Mouse (Mus musculus) CH12.LX (cell line): ENCODE data around the gene Golt1b. TPM values are rescaled to one million over a fixed set of nuclear protein-coding genes. Genes with fewer than 3 reads are reported as not detected.

ENCODE experiments used
- DNase-seq: peaks from one replicate; pipeline ENCODE4 v3.0.0-alpha.2; 2013; ENCODE audit errors: extremely low read depth
- H3K27ac ChIP-seq: 2 replicates; pipeline ENCODE4 v1.5.1; 2012; ENCODE audit warnings: low read depth, mild to moderate bottlenecking, control low read depth, moderate library complexity; ENCODE audit not compliant: insufficient read depth
- H3K27me3 ChIP-seq: replicated peaks from 2 replicates; pipeline ENCODE3; 2012; ENCODE audit warnings: inconsistent platforms
- H3K36me3 ChIP-seq, 2 experiments: replicated peaks in 1 of 2; 2 replicates each; pipeline versions ENCODE3 to v1.6.1; 2012; ENCODE audit warnings: inconsistent platforms in 1 of 2, low read length in 1 of 2, mild to moderate bottlenecking in 1 of 2, mixed read lengths in 1 of 2, moderate library complexity in 1 of 2; ENCODE audit not compliant: control insufficient read depth in 1 of 2, insufficient read depth in 1 of 2
- H3K4me1 ChIP-seq, 2 experiments: 2 replicates each; pipeline ENCODE4 v1.6.1; 2012; ENCODE audit warnings: inconsistent platforms in 1 of 2, moderate library complexity in 1 of 2; ENCODE audit not compliant: insufficient read depth in 2 of 2, control insufficient read depth in 1 of 2
- H3K4me2 ChIP-seq: 2 replicates; pipeline ENCODE4 v1.6.1; 2012; ENCODE audit warnings: low read depth, mild to moderate bottlenecking, control low read depth; ENCODE audit not compliant: poor library complexity, insufficient read depth, severe bottlenecking
- H3K4me3 ChIP-seq, 3 experiments: fragments of 150-350 bp in 1 of 3; sonication (generic) in 1 of 3; replicated peaks in 1 of 3; 2 replicates each; pipeline versions ENCODE3 to v1.5.1; 2011 to 2012; ENCODE audit warnings: low read depth in 2 of 3, low read length in 2 of 3, mild to moderate bottlenecking in 2 of 3, moderate library complexity in 2 of 3, control low read depth in 1 of 3, improper control_type of control experiment in 1 of 3, inconsistent platforms in 1 of 3, mixed read lengths in 1 of 3; ENCODE audit not compliant: poor library complexity in 1 of 3
- H3K79me2 ChIP-seq: replicated peaks from 2 replicates; pipeline ENCODE4 v1.6.1; 2012; ENCODE audit warnings: mild to moderate bottlenecking, moderate library complexity; ENCODE audit not compliant: control insufficient read depth, poor library complexity, insufficient read depth, severe bottlenecking; ENCODE audit errors: extremely low read depth
- H3K9ac ChIP-seq: 2 replicates; pipeline ENCODE4 v1.6.1; 2012; ENCODE audit warnings: low read depth, mild to moderate bottlenecking, control low read depth, moderate library complexity; ENCODE audit not compliant: insufficient read depth
- H3K9me3 ChIP-seq: replicated peaks from 2 replicates; pipeline ENCODE3; 2012; ENCODE audit warnings: low read length, inconsistent platforms, mixed read lengths
- BHLHE40 ChIP-seq: IDR thresholded peaks from 2 replicates; pipeline ENCODE4 v1.6.1; 2011; ENCODE audit warnings: mild to moderate bottlenecking, low read depth, low read length, improper control_type of control experiment
- CHD1 ChIP-seq: IDR thresholded peaks from 2 replicates; pipeline ENCODE4 v1.6.1; 2012; ENCODE audit warnings: low read depth, low read length, improper control_type of control experiment, inconsistent platforms
- CHD2 ChIP-seq: IDR thresholded peaks from 2 replicates; pipeline ENCODE4 v1.6.1; 2011; ENCODE audit warnings: low read length, improper control_type of control experiment
- CTCF ChIP-seq, 2 experiments: IDR thresholded peaks in 1 of 2; conservative IDR thresholded peaks in 1 of 2; 2 replicates each; pipeline ENCODE4 v1.5.1; 2011 to 2012; ENCODE audit warnings: low read depth in 2 of 2, low read length in 2 of 2, improper control_type of control experiment in 1 of 2, inconsistent platforms in 1 of 2, mild to moderate bottlenecking in 1 of 2, moderate library complexity in 1 of 2
- EP300 ChIP-seq: IDR thresholded peaks from 2 replicates; pipeline ENCODE4 v1.6.1; 2011; ENCODE audit warnings: low read length, improper control_type of control experiment
- GABPA ChIP-seq: IDR thresholded peaks from 2 replicates; pipeline ENCODE4 v1.6.1; 2012; ENCODE audit warnings: low read depth, low read length, improper control_type of control experiment, inconsistent platforms; ENCODE audit not compliant: insufficient replicate concordance
- HCFC1 ChIP-seq: IDR thresholded peaks from 2 replicates; pipeline ENCODE4 v1.6.1; 2012; ENCODE audit warnings: low read depth, mild to moderate bottlenecking, inconsistent platforms, low read length, improper control_type of control experiment
- KAT2A ChIP-seq: IDR thresholded peaks from 2 replicates; pipeline ENCODE4 v1.6.1; 2012; ENCODE audit warnings: low read length, improper control_type of control experiment, inconsistent platforms; ENCODE audit not compliant: insufficient replicate concordance
- MAFK ChIP-seq: IDR thresholded peaks from 2 replicates; pipeline ENCODE4 v1.6.1; 2011; ENCODE audit warnings: low read length, improper control_type of control experiment; ENCODE audit not compliant: insufficient replicate concordance
- MAZ ChIP-seq: IDR thresholded peaks from 2 replicates; pipeline ENCODE4 v1.6.1; 2012; ENCODE audit warnings: low read depth, mild to moderate bottlenecking, inconsistent platforms, low read length, improper control_type of control experiment, moderate library complexity
- MEF2A ChIP-seq: IDR thresholded peaks from 2 replicates; pipeline ENCODE4 v1.6.1; 2014; ENCODE audit warnings: low read depth, mild to moderate bottlenecking, inconsistent platforms, low read length, improper control_type of control experiment, borderline replicate concordance
- MYC ChIP-seq: IDR thresholded peaks from 2 replicates; pipeline ENCODE4 v1.6.1; 2011; ENCODE audit warnings: low read depth, mild to moderate bottlenecking, improper control_type of control experiment, low read length
- NELFE ChIP-seq: IDR thresholded peaks from 2 replicates; pipeline ENCODE4 v1.6.1; 2011; ENCODE audit warnings: low read depth, low read length, improper control_type of control experiment
- NRF1 ChIP-seq: IDR thresholded peaks from 2 replicates; pipeline ENCODE4 v1.6.1; 2014; ENCODE audit warnings: low read depth, mild to moderate bottlenecking, inconsistent platforms, low read length, improper control_type of control experiment, moderate library complexity
- PAX5 ChIP-seq: IDR thresholded peaks from 2 replicates; pipeline ENCODE4 v1.6.1; 2012; ENCODE audit warnings: low read length, inconsistent platforms, mixed read lengths
- POLR2A ChIP-seq: IDR thresholded peaks from 2 replicates; pipeline ENCODE4 v1.6.1; 2011; ENCODE audit warnings: low read depth, mild to moderate bottlenecking, improper control_type of control experiment, low read length
- POLR2AphosphoS2 ChIP-seq: IDR thresholded peaks from 2 replicates; pipeline ENCODE4 v1.6.1; 2011; ENCODE audit warnings: low read depth, low read length, improper control_type of control experiment
- RAD21 ChIP-seq: IDR thresholded peaks from 2 replicates; pipeline ENCODE4 v1.6.1; 2011; ENCODE audit warnings: low read depth, mild to moderate bottlenecking, low read length, improper control_type of control experiment, moderate library complexity
- RCOR1 ChIP-seq: conservative IDR thresholded peaks from 2 replicates; pipeline ENCODE4 v1.6.1; 2012; ENCODE audit warnings: low read depth, mild to moderate bottlenecking, inconsistent platforms, low read length, improper control_type of control experiment
- SIN3A ChIP-seq: IDR thresholded peaks from 2 replicates; pipeline ENCODE4 v1.6.1; 2012; ENCODE audit warnings: low read length, improper control_type of control experiment, inconsistent platforms
- TBP ChIP-seq: conservative IDR thresholded peaks from 2 replicates; pipeline ENCODE4 v1.6.1; 2011; ENCODE audit warnings: low read depth, low read length, improper control_type of control experiment
- TCF12 ChIP-seq: IDR thresholded peaks from 2 replicates; pipeline ENCODE4 v1.6.1; 2014; ENCODE audit warnings: low read depth, mild to moderate bottlenecking, inconsistent platforms, low read length, improper control_type of control experiment
- UBTF ChIP-seq: IDR thresholded peaks from 2 replicates; pipeline ENCODE4 v1.6.1; 2012; ENCODE audit warnings: low read depth, mild to moderate bottlenecking, inconsistent platforms, low read length, improper control_type of control experiment, moderate library complexity
- USF1 ChIP-seq: IDR thresholded peaks from 2 replicates; pipeline ENCODE4 v1.6.1; 2014; ENCODE audit warnings: low read depth, mild to moderate bottlenecking, inconsistent platforms, low read length, improper control_type of control experiment
- ZC3H11A ChIP-seq: IDR thresholded peaks from 2 replicates; pipeline ENCODE4 v1.6.1; 2012; ENCODE audit warnings: low read depth, mild to moderate bottlenecking, inconsistent platforms, low read length, improper control_type of control experiment
- ZKSCAN1 ChIP-seq: IDR thresholded peaks from 2 replicates; pipeline ENCODE4 v1.6.1; 2012; ENCODE audit warnings: low read depth, inconsistent platforms, low read length, improper control_type of control experiment, borderline replicate concordance
- ZMIZ1 ChIP-seq: IDR thresholded peaks from 2 replicates; pipeline ENCODE4 v1.6.1; 2012; ENCODE audit warnings: low read depth, mild to moderate bottlenecking, inconsistent platforms, low read length, improper control_type of control experiment
- ZNF384 ChIP-seq: IDR thresholded peaks from 2 replicates; pipeline ENCODE4 v1.6.1; 2012; ENCODE audit warnings: low read depth, low read length, improper control_type of control experiment, inconsistent platforms
- dilution Hi-C: fragments of 300-500 bp; cut with MboI; formaldehyde crosslinking; loops from 2 replicates; pipeline ENCODE4 v1.14.3; 2020; ENCODE audit warnings: low sequenced_read_pairs; ENCODE audit not compliant: extremely low pct_unique_long_range_greater_than_20kb, extremely low pct_ligation_motif_present
- in situ Hi-C: fragments of 300-500 bp; cut with MboI; formaldehyde crosslinking; loops from 3 replicates; pipeline ENCODE4 v1.14.3; 2019; ENCODE audit warnings: low sequenced_read_pairs, low pct_ligation_motif_present, low pct_unique_long_range_greater_than_20kb, mixed read lengths
- polyA plus RNA-seq: library from polyadenylated mRNA; unstranded; fragments of >175 nt; gene quantifications from 2 replicates; pipeline ENCODE4 v1.2.1, GENCODE M21; 2012; ENCODE audit warnings: low read depth; ENCODE audit not compliant: insufficient read length
- total RNA-seq, 2 experiments: library from RNA; depleted of rRNA; stranded (reverse); fragments of 300-350 nt in 1 of 2; fragments of >200 nt in 1 of 2; gene quantifications; 2 replicates each; pipeline ENCODE4 v1.2.3; 2012 to 2014

The Golt1b gene
- total and polyA plus RNA-seq, 3 experiments: 28.3 to 71.8 (median 51.5) TPM

- TF ChIP-seq ZNF384: no peak
- TF ChIP-seq, all 38 proteins: peak for 0
Observed at GRCm38 (mm10) chr6:142378576-142379330, 8.3 kb upstream of the Golt1b start (continued).

GRCm38 (mm10) chr6:142379961-142380360 is 7.1 kb upstream of the Golt1b start:
- dilution Hi-C loops (no loop called here), in situ Hi-C loops (no loop called here)
- Histone ChIP-seq H3K79me2 (peaks cover 3% of the 10 kb centered on the region), H3K27ac (no peak overlapping the region), H3K4me3 (no peak overlapping the region), H3K4me1 (peaks cover 0 to 4% of the 10 kb centered on the region in 2 experiments; a peak in 1 of 4 replicates), H3K9me3 (no peaks in the 10 kb centered on the region), H3K27me3 (no peaks in the 10 kb centered on the region), H3K4me2 (no peak overlapping the region), H3K36me3 (peaks cover 33 to 85% of the 10 kb centered on the region in 2 experiments), H3K9ac (no peak overlapping the region)
- no peak for DNase-seq
- TF ChIP-seq MAZ (no peak), MAFK (no peak), POLR2AphosphoS2 (no peak), CTCF (conservative IDR thresholded peaks at IDR 0.05 in 1 of 2, IDR thresholded peaks at IDR 0.05 in 1 of 2; ENCODE audit: low read depth in 2 of 2, low read length in 2 of 2) (no peak), TBP (no peak), ZC3H11A (no peak), MEF2A (no peak), BHLHE40 (no peak), USF1 (no peak), ZMIZ1 (no peak), CHD1 (no peak), UBTF (no peak), NELFE (no peak), GABPA (no peak), MYC (no peak), POLR2A (no peak), SIN3A (no peak), PAX5 (no peak)

DNA sequence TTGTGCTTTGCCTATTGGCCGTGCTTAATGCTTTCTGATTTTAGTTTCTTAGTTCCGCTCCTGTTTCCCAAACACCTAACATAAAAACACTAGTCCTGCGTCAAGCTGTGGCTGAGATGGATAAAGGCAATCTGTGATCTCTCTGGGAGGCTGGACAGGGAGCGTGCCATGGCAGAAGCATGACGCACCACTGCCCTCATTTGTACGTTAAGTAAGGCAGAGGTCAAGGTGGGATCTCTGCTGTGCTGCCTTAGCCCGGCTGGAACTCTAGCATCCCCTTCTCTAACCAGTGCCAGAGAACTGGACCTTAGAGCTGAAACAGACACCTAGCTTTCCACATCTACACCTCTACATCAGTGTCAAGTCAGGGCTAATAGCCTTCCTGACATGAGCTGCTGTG is 5.4 kb upstream of the Golt1b start:
- no peak for DNase-seq
- peaks cover 12% of the 10 kb centered on the region for H3K79me2 ChIP-seq
- H3K27ac ChIP-seq: no peak overlapping the region
- no peaks in the 10 kb centered on the region for H3K27me3 ChIP-seq
- dilution Hi-C loops: no loop called here
- in situ Hi-C loops: no loop called here
- no peaks in the 10 kb centered on the region for H3K9me3 ChIP-seq
- peaks cover 0 to 10% of the 10 kb centered on the region in 2 experiments; a peak in 2 of 4 replicates for H3K4me1 ChIP-seq
- H3K9ac ChIP-seq: no peak overlapping the region
- H3K4me3 ChIP-seq: no peak overlapping the region
- TF ChIP-seq NRF1 (no peak), CHD2 (no peak), USF1 (no peak), MAFK (no peak), SIN3A (no peak), MYC (no peak), TCF12 (no peak), POLR2A (no peak), MAZ (no peak), HCFC1 (no peak), KAT2A (no peak), UBTF (no peak), EP300 (no peak), TBP (no peak), RCOR1 (no peak), ZMIZ1 (no peak), ZC3H11A (no peak), RAD21 (no peak), ZKSCAN1 (no peak)
- peaks cover 19 to 69% of the 10 kb centered on the region in 2 experiments for H3K36me3 ChIP-seq
- no peak overlapping the region for H3K4me2 ChIP-seq
